Mouse (Mus musculus) megakaryocyte progenitor cell, adult 5-6 weeks (primary cell): ENCODE results near the gene Mettl2. TPM values are rescaled to one million over a fixed set of nuclear protein-coding genes. Genes with fewer than 3 reads are reported as not detected.
"Not testable (repeated sequence)": the region's sequence is repeated elsewhere in the genome, so short reads cannot be mapped to it uniquely, and the experiment has no call there.

Experiments used
- ATAC-seq: replicated peaks from 2 replicates; pipeline ENCODE4 v1.8.0; 2016; ENCODE audit warnings: mild to moderate bottlenecking, moderate TSS enrichment, inconsistent platforms; ENCODE audit not compliant: poor library complexity
- total RNA-seq, 2 experiments: library from RNA; stranded (forward) in 1 of 2; stranded (reverse) in 1 of 2; fragments of 157-497, 149-512 nt in 1 of 2; fragments of 200-1000 nt in 1 of 2; gene quantifications; 2 replicates each; pipeline versions ENCODE4 v1.2.3 to v1.2.4; 2015 to 2017

Mettl2 gene
- total RNA-seq (2015) (16.4 and 18.8 TPM in 2 replicates), total RNA-seq (2017) (29.1 and 30.6 TPM in 2 replicates)

DNA sequence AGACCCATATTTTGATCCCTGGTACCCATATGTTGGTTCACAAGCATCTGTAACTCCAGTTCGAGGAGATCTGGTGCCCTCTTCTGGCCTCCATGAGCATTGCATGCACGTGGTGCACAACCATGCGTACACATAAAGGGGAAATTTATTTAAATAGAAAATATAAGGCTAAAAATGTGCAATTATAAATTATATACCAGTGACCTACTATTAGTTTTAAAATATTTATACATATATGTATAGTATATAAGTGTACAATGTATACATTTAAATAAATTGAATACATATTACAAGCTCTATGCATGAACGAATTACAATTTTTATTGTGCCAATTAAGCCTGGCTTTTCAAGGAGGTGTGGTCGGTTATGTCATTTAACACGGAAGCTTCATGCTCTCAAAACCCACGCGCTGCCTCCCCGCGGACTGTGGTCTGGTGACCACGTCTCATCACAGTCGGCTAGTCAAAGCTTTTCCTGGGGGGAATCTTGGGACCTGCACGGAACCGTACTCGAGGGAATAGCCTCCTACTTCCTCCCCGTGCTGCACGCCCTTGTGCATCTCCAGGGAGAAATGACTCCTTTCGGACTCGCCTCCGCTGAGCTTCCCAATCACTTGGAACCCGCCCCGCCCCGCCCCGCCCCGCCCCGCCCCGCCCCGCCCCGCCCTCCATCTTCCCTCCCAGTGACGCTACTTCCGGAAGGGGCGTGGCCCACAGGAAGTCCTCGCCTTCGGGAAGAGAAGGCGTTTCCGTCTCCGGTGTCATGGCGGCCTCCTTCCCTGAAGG, at the start of gene Mettl2:
TSS of gene Mettl2 (plus strand) at position 691 of the 785 bp plus-strand sequence.
- ATAC-seq, result peak; percentile 87

DNA sequence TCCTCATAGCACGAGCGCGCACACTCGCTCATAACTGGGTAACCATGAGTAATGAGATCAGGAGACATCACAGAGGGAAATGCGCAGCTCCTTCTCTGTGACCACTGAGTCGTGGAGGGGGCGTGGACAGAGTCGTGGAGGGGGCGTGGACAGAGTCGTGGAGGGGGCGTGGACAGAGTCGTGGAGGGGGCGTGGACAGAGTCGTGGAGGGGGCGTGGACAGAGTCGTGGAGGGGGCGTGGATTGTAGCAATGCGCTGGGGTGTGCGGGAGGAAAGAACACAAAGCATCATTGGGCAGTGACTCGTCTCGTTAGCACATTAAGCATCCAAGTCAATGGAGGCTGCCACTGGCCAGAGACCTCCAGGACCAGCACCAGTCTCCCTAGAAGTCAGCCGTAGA, 13.8 kb upstream of the Mettl2 start:
- ATAC-seq, result 0 out of 2 replicates have a peak, but pooled peaks have one; percentile 31

DNA sequence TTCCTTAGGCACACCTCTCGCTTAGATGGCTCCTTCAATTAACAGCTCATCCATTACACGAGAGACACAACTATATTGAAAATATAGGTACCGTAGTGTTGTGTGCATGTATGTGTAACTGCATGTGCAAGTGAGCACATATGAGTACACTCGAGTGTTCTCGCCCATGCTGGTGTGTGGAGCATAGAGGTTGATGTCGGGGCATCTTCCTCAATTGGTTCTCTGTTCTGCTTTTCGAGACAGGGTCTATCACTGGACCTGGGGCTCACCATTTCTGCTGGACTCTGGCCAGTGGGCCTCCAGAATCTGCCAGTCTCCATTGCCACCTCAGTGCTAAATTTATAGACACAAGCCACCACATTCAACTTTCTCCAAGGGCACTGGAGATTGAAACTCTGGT, 8.4 kb upstream of the Mettl2 start:
- no peak for ATAC-seq

DNA sequence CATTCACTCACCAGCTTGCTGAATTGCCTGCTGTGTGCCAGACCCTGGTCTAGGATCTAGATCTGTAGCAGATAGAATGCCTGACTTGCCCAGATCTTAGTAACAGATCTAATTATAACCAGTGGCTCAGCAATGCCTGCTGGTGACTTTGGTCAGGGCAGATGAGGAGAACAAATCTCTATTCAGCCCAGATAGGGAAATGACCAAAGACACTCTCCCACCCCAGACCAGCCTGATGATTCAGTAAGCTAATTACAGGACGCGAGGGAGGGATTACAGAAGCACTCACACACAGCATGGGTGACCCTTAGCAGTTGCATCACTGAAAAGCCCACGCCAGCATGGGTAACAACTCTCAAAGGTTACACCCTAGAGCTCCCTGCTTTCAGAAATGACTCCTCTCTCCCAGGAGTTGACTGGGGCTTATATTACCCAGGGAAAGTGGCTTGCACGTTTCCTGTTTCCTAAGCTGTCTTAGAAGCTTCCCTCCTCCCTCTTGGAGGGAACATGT, 5.6 kb upstream of the Mettl2 start:
- ATAC-seq, result no peak; the same call in 1 of the 2 replicates

DNA sequence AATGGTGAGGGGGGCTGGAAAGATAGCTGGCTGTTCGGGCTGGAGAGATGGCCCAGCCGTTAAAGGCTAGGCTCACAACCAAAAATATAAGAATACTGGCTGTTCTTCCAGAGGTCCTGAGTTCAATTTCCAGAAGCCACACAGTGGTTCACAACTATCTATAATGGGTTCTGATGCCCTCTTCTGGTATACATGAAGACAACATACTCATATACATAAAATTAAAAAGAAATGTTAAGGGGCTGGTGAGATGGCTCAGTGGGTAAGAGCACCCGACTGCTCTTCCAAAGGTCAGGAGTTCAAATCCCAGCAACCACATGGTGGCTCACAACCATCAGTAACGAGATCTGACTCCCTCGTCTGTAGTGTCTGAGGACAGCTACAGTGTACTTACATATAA, 4.4 kb upstream of the Mettl2 start:
- not testable (repeated sequence) for ATAC-seq

DNA sequence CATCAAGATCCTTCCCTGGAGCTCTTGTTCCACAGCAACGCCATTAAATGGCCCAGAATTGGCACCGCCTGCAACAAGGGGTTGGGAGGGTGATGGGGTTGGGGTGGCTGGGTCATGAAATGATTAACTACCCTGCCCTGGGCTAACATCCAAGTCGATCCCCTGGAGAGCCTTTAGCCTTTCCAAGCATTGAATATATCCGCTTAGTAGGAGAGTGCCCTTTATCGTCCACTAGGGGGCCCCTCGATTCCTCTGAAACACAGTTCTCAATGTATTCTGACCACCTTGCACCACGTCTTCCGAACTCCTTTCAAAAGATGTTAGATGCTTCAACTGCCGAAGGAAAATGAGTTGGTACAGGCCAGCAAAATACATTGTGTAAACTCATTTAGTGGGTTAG, 2.2 kb upstream of the Mettl2 start:
- peak; percentile 50 for ATAC-seq

DNA sequence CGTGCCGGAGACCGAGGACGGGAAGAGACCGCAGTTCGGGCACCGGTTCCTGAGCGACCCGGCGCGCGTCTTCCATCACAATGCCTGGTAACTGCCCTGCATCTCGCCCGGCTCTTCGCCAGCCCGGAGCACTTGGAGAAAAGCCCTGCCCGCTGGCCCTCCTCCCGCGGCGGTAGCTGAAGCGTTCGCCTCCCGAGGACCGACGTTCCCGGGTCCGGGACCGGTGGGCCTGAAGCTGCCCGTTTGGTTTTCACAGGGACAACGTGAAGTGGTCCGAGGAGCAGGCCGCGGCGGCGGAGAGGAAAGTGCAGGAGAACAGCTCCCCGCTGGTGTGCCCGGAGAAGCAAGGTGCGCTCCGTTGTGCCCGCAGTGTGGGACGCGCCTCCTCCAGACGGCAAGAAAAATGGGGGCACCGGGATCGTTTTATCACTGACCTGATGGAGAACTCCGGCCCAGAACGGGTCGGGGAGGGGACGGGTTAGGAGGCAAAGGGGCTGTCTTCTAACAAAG, 350 bp downstream of the Mettl2 start:
- ATAC-seq, result peak; percentile 27

DNA sequence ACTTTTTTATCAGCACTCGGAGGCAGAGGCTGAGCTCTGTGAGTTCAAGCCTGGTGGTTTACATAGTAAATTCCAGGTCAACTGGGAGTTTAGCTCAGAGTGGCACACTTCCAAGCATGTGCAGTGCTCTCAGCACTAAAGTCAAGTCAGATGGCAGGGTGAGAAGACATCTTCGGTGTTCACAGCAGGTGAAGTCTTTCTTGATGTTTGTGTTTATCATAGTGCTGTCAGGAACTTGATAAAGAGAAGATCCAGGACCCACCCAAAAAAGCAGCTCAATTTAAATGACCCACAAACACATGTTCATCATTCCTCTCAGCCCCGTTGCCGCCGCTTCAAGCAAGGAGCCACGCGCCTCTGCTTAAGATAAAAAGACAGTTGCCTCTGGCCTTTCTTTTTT, 9.5 kb downstream of the Mettl2 start:
- ATAC-seq, result peak; percentile 75

DNA sequence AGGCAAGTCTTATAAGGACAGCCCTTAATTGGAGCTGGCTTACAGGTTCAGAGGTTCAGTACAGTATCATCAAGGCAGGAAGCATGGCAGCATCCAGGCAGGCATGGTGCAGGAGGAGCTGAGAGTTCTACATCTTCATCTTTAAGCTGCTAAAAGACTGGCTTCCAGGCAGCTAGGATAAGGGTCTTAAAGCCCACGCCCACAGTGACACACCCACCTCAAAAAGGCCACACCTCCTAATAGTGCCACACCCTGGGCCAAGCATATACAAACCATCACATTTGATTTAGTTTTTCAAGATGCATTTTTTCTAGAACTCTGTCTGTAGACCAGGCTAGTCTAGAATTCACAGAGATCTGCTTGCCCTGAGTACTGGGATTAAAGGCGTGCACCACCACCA, 11.0 kb downstream of the Mettl2 start:
- ATAC-seq, result not testable (repeated sequence)

DNA sequence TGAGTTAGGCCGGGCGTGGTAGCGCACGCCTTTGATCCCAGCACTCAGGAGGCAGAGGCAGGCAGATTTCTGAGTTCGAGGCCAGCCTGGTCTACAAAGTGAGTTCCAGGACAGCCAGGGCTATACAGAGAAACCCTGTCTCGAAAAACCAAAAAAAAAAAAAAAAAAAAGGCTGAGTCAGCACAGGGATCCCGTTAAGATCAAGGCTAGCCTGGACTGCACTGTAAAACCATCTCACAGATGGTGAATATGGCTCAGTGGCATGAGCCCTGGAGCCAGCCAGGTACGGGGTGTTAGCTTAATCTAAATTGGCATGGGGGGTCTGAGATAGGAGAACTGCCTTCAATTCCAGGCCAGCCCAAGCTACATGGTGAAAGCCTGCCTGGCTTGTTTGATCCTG, 14.3 kb downstream of the Mettl2 start:
- not testable (repeated sequence) for ATAC-seq

DNA sequence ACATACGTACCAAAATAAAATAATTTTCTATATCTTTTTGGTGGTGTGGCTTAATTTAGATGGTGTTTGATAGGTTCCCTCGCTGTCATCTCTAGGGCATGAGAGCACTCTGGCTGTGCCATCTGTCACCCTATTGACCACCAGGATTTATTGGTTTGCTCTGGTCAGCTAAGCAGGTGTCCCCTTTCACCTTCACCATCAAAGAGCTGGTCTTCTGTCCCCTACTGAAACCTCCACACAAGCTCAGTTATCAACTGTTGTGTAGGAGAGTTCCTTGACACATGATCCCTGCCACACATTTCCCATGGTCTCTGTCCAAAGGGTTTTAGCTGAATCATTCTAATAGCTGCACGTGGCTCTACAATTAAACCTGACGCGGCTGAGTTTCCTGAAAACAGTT, 14.9 kb downstream of the Mettl2 start:
- ATAC-seq, result no peak

DNA sequence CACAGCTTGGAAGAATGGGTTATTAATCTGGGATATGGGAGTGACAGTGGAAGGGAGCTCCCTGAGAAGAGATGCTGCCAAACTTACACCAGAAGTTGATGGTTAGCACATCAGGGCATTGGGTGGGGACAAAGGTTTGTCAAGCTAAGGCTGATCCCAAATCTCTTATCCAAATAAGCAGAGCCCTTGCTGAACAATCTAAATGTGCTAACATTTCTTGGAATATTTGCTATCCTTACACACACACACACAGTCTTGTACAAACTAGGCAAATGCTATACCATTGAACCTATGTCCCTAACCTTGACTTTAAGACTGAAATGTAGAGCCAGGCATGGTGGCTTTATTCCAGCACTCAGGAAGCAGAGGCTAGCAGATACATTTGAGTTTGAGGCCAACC, 17.3 kb downstream of the Mettl2 start:
- ATAC-seq, result no peak

DNA sequence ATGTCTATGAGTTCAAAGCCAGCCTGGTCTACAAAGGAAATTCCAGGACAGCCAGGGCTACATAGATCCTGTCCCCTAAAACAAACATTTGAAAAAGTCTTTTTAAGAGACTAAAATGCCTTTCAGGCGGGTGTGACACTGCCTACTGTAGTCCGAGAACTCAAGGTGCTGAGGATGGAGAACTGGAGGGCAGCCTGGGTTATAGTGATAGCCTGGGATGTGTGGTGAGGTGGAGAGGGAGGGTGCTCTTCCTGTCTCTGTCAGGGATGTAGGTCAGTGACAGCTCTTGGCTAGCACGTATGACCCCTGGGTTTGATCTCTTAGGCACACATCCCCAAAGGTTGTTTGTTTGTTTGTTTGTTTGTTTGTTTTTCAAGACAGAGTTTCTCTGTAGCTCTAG, 17.9 kb downstream of the Mettl2 start:
- ATAC-seq, result no peak

DNA sequence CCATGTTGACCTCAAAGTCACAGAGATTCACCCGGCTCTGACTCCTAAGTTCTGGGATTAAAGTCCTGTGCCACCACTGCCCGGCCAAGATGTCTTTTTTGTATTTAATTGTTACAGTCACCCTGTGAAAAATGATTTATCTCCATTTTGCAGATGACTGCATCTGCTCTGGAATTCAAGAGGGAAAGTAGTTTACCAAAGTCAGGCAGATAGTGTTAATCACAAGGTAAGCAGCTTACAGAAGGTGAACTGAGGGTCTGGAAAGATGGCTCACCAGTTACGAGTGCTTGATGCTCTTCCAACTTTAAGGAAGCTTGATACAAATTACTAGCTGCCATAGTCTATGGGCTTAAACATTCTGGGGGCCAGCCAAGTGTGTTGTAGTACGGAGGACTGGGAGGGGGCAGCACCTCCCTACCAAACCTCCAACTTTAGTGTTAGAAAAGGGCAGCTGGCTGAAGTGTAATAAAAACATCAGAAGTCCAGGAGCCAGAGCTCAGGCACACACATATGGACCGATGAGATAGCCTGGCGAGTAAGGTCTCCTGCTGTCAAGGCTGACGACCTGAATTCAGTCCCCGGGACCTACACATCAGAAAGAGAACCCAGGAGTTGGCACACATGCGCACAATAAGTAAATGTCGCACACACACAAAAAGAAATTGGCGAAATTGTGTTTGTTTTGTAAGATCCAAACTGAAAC, 18.4 kb downstream of the Mettl2 start:
- ATAC-seq, result peak; percentile 48

DNA sequence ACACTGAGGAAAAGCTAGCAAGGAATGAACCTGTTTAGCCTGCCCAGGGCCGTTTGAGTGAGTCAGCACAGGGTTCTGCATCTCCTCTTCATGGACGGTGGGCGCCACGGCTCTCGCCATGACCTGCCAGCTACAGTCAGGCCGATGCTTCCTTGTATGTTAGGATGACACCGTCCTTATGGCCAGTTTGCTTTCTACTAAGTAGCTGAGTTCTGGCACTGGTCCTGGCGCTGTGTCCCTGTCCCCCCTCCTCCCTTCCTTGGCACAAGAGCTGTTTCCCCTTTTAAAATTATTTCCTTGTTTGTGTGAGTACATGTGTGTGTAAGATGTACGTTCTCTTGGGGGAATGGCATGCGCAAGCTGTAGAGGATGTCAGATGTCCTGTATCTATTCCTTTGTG, 19.0 kb downstream of the Mettl2 start:
- ATAC-seq, result no peak; the same call in 1 of the 2 replicates

DNA sequence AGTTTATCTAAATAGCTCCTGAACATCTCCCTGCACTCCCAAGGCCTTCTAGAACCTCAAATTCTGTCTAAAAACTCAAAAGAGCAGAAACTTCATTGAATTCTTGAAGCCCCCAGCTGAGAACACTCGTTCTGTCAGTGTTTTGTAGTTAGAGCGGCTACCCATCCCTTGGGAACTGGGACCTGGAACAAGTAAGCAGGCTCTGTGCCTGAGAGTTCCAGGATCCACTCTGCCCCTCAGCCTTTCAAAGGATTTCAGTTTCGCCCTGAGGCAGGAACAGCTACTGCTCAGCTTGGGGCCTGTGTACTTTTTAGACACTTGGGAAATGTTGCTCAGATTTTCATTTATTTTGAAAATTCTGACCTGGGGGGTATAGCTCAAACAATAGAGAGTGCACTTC, 20.4 kb downstream of the Mettl2 start, which contains the start of gene Gm10842:
TSS of gene Gm10842 (plus strand) at position 301 of the 400 bp plus-strand sequence.
- no peak for ATAC-seq

DNA sequence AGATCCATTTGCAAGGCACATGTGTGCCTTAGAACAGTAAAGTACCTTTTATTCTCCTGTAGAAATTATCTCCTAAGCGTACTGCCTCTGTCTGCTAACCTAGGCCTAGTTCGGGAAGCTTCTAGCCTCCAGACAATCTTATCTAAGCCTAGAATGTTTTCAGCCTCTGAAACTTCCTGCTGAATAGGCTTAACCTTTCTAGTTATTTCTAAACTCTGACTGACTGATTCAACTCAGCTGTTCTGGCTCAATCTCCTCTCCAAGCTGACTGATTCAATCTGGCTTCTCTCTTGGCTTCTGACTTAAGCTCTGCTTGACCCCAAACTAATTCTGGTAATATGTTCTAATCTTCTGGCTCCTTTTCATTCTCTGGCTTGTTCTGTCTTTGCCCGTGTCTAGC, 23.1 kb downstream of the Mettl2 start:
- no peak for ATAC-seq

DNA sequence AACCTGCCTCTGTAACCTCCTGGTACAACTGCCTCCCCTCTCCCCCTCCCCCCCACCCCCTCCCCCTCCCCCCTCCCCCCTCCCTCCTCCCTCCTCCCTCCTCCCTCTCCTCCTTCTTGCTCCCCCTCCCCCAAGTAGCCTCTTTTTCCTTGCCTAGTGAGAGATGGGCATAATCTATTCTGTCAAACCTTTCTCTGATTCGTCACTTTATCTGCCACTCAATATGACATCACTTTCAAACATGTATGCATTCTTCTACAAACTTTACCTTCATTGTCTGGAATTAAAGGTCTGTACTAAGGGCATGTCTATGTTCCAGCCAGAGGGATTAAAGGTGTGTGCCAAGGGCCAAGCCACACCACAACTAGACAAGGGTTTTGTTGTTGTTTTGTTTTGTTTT, 23.5 kb downstream of the Mettl2 start:
- no peak for ATAC-seq

DNA sequence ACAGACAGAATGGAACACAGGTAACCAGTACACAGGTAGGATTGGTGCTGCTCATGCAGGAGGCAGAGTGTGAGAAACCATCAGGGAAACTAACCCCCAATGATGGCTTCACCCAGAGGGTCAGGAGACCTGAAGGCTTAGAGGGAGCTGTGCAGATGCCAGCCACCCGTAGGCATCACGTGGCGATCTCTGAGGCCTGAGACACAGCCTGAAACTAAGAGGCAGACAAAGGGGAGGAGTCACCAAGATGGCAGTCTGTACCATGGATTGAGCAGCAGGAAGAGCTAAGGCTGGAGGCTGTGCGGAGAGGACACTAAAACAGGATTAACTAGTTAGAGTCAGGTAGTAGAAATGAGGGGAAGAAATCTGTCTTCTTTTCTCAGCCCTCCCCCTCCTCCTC, 24.5 kb downstream of the Mettl2 start:
- no peak for ATAC-seq

DNA sequence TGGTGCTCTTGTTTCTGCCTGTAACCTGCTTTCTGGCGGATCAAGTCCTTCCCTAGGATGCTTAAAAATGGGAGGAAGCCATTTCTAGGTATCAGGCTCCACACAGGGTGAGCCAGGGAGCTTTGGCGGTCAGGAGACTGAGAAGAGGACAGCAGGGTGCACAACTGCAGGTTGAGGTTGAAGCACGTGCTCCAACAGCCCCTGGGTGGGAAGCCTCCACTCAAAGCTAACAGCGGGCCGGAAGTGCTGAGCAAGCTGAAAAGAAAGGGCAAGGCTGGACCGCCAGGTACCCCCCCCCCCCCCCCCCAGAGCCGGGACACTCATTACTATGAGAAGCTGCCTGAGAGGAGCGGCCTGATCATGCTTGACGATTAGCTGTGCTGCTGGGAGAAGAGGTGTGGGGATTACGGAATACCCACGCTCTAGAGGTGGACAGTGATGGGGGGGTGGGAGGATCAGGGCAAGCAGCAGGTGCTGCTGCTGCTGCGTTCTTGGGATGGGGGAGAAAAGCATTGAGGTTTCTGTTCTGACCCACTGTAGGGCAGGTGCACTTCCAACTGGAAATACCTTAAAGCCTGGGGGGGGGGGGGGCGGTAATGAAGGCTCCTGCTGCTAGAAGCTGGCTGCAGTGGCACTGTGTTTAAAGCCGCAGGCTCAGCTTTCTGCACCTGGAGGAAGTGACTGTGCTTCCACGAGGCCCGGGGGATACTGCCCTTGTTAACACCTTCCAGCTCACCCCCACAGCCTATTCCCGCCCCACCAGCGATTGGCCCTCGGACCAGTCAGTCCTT, 25.2 kb downstream of the Mettl2 start:
- ATAC-seq, result peak; percentile 15; the same call in 1 of the 2 replicates

DNA sequence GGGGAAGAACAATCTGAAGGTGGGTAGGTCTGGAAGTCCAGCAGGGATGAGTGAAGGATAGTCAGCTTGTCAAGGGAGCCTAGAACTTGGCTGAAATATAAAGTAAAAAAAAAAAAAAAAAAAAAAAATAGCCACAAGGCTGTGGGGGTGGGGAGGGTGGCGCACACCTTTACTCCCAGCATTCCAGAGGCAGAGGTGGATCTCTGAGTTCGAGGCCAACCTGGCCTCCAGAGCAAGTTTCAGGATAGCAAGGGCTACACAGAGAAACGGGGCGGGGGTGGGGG, 25.7 kb downstream of the Mettl2 start:
- ATAC-seq, result peak; percentile 1; the same call in 1 of the 2 replicates
